Mouse (Mus musculus) yolk sac, embryonic 10.5 days (tissue): ENCODE measurements at regions not wholly inside any gene's neighbourhood (a gene's known extent, or its start where the extent isn't known, plus 50 kb on each side); places are given as distances from the start of the nearest gene placed in this dataset.
A peak's percentile ranks its signal among the peaks of the same experiment; 100 is the strongest.
"Not testable (repeated sequence)": the region's sequence is repeated elsewhere in the genome, so short reads cannot be mapped to it uniquely, and the experiment has no call there.

Experiments used
- DNase-seq: peaks from one replicate; pipeline ENCODE4 v3.0.0-alpha.2; 2017; ENCODE audit warnings: low spot score

GRCm38 (mm10) chr8:20122067-20122925 lies 219.1 kb downstream of the Gm31371 start:
- DNase-seq = peak; percentile 91

GRCm38 (mm10) chr8:20123545-20123944 lies 220.4 kb downstream of the Gm31371 start:
- not testable (repeated sequence) for DNase-seq

- DNase-seq = not testable (repeated sequence)
These were observed 227.4 kb downstream of the Gm15319 start for GRCm38 (mm10) chr8:20135626-20136025.

GRCm38 (mm10) chr8:20145436-20145835 lies 217.6 kb downstream of the Gm15319 start:
- DNase-seq = not testable (repeated sequence)

- not testable (repeated sequence) for DNase-seq
These were observed 211.5 kb downstream of the Gm15319 start for GRCm38 (mm10) chr8:20151317-20152047.

- not testable (repeated sequence) for DNase-seq
These were observed 208.9 kb downstream of the Gm15319 start for GRCm38 (mm10) chr8:20154091-20154490.
